Mouse (Mus musculus) CH12.LX (cell line): ENCODE results near the gene Ddi2.

Experiments
- CTCF ChIP-seq, 2 experiments: IDR thresholded peaks in 1 of 2; conservative IDR thresholded peaks in 1 of 2; 2 replicates each; pipeline ENCODE4 v1.5.1; 2011 to 2012; ENCODE audit warnings: low read depth in 2 of 2, low read length in 2 of 2, improper control_type of control experiment in 1 of 2, inconsistent platforms in 1 of 2, mild to moderate bottlenecking in 1 of 2, moderate library complexity in 1 of 2
- EP300 ChIP-seq: IDR thresholded peaks from 2 replicates; pipeline ENCODE4 v1.6.1; 2011; ENCODE audit warnings: low read length, improper control_type of control experiment
- MAFK ChIP-seq: IDR thresholded peaks from 2 replicates; pipeline ENCODE4 v1.6.1; 2011; ENCODE audit warnings: low read length, improper control_type of control experiment; ENCODE audit not compliant: insufficient replicate concordance
- MAX ChIP-seq: IDR thresholded peaks from 2 replicates; pipeline ENCODE4 v1.6.1; 2011; ENCODE audit warnings: low read length, improper control_type of control experiment
- NELFE ChIP-seq: IDR thresholded peaks from 2 replicates; pipeline ENCODE4 v1.6.1; 2011; ENCODE audit warnings: low read depth, low read length, improper control_type of control experiment
- NRF1 ChIP-seq: IDR thresholded peaks from 2 replicates; pipeline ENCODE4 v1.6.1; 2014; ENCODE audit warnings: low read depth, mild to moderate bottlenecking, inconsistent platforms, low read length, improper control_type of control experiment, moderate library complexity
- POLR2A ChIP-seq: IDR thresholded peaks from 2 replicates; pipeline ENCODE4 v1.6.1; 2011; ENCODE audit warnings: low read depth, mild to moderate bottlenecking, improper control_type of control experiment, low read length
- RAD21 ChIP-seq: IDR thresholded peaks from 2 replicates; pipeline ENCODE4 v1.6.1; 2011; ENCODE audit warnings: low read depth, mild to moderate bottlenecking, low read length, improper control_type of control experiment, moderate library complexity
- SIN3A ChIP-seq: IDR thresholded peaks from 2 replicates; pipeline ENCODE4 v1.6.1; 2012; ENCODE audit warnings: low read length, improper control_type of control experiment, inconsistent platforms
- USF1 ChIP-seq: IDR thresholded peaks from 2 replicates; pipeline ENCODE4 v1.6.1; 2014; ENCODE audit warnings: low read depth, mild to moderate bottlenecking, inconsistent platforms, low read length, improper control_type of control experiment
- USF2 ChIP-seq: conservative IDR thresholded peaks from 2 replicates; pipeline ENCODE4 v1.6.1; 2011; ENCODE audit warnings: low read depth, low read length, improper control_type of control experiment
- ZNF384 ChIP-seq: IDR thresholded peaks from 2 replicates; pipeline ENCODE4 v1.6.1; 2012; ENCODE audit warnings: low read depth, low read length, improper control_type of control experiment, inconsistent platforms

- TF ChIP-seq ZNF384: no peak
- TF ChIP-seq NELFE: no peak
- TF ChIP-seq MAX: no peak
- no peak for TF ChIP-seq MAFK
- TF ChIP-seq EP300: no peak
- no peak for TF ChIP-seq SIN3A
- no peak for TF ChIP-seq NRF1
- TF ChIP-seq CTCF (conservative IDR thresholded peaks at IDR 0.05 in 1 of 2, IDR thresholded peaks at IDR 0.05 in 1 of 2; ENCODE audit: low read depth in 2 of 2, low read length in 2 of 2): no peak
- no peak for TF ChIP-seq USF1
- no peak for TF ChIP-seq POLR2A
- no peak for TF ChIP-seq RAD21
- TF ChIP-seq USF2: no peak
Observed at GRCm38 (mm10) chr4:141632111-141632873, 90.9 kb downstream of the Ddi2 start.
